Mouse (Mus musculus): ENCODE results near the gene Asb15. TPM values are rescaled to one million over a fixed set of nuclear protein-coding genes. Genes with fewer than 3 reads are reported as not detected.
A peak's percentile ranks its signal among the peaks of the same experiment; 100 is the strongest.

Asb15 gene
- 10 to 100 TPM; 20.1 to 22.7 TPM for total RNA-seq (2021)

DNA sequence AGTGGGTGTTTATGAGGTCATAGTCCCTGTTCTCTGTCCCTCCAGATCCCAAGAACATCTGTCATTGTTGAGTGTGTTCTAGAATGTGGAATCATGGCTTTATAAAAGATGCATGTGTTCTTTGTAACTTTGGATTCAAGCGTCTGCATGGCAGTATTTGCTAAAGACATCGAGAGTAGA is at the start of gene Asb15:
TSS of gene Asb15 (plus strand) at position 81 of the 180 bp plus-strand sequence.
- intact Hi-C loops (cut with DNase I) = loop anchor here (2.0 kb wide), 1 partner anchor 193 kb away; no protein-coding TSS in a partner anchor
- no peak for DNase-seq

DNA sequence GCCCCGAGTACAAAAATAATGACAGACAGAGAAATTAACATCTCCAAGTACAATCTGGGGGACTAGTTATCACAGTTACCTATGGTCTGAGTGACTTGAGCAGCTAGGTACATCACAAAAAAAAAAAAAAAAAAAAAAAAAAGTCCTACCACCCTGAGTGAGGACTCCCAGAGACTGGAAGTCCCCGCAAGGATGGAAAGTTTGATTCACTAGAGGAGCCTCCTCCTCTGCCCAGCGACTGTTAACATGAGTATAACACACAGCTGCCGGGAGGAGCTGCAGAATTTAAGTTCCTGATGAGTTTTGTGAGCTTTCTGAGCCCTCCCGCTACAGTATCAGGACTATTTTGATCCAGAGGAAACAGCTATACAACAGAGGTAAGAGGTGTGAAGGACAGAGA is 41.4 kb upstream of the Asb15 start:
- intact Hi-C loops (cut with DNase I) = no loop called here
- no peak for DNase-seq

DNA sequence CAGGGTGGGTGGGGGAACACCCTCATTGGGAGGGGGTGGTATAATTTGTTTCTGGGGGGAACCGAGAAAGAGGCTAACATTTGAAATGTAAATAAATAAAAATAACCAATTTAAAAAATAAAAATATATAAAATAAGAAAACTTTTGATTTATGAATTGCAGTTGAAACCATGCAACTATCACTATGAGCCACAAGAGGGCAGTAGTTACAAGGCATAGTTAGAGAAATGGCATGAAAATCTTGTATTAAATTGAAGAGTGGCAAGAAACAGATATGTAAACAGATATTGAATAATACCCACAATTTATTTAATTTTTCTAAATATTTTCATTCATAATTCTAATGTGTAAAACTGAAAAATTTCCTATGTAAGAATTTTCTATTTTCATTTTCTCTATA is 37.6 kb upstream of the Asb15 start:
- intact Hi-C loops (cut with DNase I) = no loop called here
- peak in 1 of 2 experiments; percentile 8 for DNase-seq

DNA sequence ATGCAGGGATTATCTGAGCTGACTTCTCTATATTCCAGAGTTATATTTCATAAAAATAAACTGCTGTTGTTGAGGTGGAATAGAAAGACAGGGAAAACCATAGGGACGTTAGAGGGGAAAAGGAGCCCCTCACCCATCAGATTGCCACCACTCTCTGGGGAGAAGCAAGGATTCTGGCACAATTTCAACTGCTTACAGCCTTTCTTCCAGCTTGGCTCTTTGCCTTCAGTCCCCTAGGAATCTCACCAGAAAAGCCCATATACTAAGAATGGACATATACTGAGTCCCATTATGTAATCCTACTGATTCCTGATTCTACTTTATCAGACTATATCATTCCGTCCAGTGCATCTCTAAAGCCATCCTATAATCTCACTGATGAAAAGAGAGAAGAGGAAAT is 23.8 kb upstream of the Asb15 start:
- no peak for DNase-seq
- intact Hi-C loops (cut with DNase I) = no loop called here

DNA sequence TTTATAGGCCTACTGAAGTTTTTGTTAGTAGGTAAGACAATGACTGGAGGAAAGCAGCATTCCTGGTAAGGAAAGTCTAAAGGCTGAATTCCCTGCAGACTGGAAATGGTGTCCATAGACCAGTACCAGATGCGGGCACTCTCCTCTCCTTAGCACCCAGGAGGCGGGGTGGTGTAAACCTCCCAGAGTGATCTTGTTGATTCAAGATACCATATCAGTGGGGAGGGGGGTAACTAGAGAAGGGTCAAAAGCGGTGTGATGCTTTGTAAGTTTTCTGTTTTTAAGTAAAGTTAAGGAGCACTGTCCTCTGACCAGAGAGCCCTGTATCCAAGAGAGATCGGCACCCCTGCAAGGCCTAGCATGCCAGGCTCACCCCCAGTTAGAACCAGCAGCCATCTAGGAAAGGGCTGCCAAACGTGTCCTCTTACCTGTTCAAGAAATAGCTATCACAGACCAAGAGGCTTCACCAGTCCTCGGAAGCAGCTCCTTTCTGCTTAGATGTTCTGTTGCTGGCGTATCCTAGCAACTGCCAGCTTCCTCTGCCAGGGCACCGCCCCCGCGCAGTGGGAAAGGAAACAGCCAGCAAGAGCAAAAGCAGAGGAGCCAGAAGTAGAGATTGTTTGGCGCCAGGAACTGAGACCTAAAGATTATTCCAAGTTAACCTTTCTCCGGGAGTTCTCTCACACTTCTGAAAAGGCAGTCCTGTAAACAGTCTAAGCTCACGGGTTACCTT is 13.2 kb upstream of the Asb15 start, which contains the start of gene Iqub:
TSS of gene Iqub (minus strand) at position 516 of the 733 bp plus-strand sequence.
- DNase-seq = peak; percentile 77 to 79
- intact Hi-C loops (cut with DNase I) = loop anchor here (1.0 kb wide), 1 partner anchor 27 kb away; no protein-coding TSS in a partner anchor

DNA sequence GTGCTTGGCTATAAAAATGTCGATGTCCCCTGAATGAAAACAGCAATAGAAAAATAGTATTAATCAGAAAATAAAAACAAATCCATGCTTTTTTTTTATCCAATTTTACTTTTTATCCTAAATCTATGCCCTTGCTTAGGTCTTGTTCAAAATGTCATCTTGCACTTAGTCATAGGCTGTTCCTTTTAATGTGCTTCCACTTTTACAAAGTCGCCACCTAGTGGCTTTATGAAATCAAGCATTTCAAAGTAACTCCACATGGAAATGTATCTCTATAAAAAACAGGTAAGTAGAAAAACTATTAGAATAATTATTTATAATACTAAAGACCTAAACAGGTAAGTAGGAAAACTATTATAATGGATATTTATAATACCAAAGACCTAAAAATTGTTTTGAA is 11.7 kb upstream of the Asb15 start:
- intact Hi-C loops (cut with DNase I) = no loop called here
- peak in 1 of 2 experiments; percentile 44 for DNase-seq

DNA sequence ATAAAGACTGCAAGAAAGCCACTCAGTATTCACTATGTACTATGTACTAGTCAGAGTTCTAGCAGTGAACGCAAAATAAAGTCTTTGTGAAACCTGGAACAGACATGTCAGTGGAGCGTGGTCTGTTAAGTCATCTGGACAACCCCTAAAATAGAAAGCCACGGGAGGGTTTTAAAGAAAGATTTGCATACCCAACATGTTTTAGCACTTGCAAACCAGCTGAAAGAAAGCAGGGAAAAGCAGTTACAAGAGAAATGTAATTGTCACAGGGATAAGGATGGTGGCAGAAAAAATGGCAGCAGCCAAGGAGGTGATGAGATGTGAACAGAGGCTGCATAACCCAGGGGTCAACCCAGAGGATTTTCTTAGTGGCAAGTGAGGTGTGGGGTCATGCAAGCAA is 2.2 kb upstream of the Asb15 start:
- DNase-seq = no peak
- intact Hi-C loops (cut with DNase I) = no loop called here

DNA sequence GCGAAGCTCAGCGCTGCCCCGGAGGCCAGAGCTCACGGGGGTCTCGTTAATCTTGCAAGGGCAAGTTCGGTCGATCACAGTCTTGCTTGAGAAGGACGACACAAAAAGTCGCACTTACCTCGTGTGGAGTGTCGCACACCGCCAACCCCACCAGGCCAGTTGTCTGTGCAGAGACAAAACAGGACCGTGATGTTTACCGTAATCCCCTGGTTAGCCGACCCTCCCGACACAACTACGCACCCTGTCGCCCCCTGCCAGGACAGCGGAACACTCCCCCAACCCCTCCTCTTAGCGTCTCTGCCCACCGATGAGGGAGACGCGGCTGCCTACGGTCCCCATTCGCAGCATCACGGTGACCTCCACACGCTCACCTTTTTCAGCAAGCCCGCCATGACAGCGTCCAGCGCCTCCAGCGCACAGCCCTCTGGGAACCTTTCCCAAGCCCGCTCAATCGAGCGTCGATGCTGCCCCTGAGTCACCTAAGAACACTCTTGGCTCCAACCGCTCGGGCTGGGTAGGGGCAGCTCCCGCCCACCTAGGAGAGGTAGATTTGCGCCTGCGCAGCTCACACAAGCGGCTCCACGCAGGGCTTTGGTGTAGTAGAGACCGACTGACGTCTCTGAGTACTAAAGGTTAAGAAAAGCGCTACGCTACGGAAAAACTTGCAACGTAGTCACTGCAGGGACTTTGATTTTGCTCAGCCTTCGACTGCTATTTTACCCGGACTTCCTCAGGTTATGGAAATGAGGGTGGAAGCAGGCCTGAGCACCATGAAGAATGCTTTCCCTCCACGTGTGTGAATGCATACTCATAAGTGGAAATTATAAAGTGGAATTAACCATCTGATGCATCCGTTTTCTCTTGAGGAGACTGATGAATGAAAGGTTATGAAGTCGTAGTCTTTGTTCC is 535 bp upstream of the Asb15 start, which contains the start of gene Ndufa5:
TSS of gene Ndufa5 (minus strand) at position 859 of the 909 bp plus-strand sequence.
- DNase-seq = peak; percentile 94
- intact Hi-C loops (cut with DNase I) = loop anchor here (2.0 kb wide), 1 partner anchor 193 kb away; no protein-coding TSS in a partner anchor

DNA sequence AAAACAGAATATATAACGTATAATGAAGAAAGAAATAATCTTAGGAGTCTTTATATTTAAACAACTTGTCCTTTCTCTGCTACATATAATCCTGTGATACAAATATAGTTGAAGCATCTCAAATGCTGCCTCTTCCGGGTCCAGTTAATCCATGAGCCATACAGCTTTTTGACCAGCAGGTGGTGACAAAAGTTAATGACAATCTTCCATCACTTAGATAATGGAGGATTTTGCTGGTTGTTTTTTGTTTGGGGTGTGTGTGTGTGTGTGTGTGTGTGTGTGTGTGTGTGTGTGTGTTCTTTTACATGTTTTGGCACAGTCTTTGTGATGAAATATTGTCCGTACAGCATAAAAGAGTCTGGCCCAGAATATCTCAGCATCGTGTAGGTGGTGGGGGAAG is 2.2 kb downstream of the Asb15 start:
- intact Hi-C loops (cut with DNase I) = loop anchor here (1.0 to 2.0 kb wide), 3 partner anchors 15 to 99 kb away; no protein-coding TSS in a partner anchor
- DNase-seq = peak; percentile 70 to 81

DNA sequence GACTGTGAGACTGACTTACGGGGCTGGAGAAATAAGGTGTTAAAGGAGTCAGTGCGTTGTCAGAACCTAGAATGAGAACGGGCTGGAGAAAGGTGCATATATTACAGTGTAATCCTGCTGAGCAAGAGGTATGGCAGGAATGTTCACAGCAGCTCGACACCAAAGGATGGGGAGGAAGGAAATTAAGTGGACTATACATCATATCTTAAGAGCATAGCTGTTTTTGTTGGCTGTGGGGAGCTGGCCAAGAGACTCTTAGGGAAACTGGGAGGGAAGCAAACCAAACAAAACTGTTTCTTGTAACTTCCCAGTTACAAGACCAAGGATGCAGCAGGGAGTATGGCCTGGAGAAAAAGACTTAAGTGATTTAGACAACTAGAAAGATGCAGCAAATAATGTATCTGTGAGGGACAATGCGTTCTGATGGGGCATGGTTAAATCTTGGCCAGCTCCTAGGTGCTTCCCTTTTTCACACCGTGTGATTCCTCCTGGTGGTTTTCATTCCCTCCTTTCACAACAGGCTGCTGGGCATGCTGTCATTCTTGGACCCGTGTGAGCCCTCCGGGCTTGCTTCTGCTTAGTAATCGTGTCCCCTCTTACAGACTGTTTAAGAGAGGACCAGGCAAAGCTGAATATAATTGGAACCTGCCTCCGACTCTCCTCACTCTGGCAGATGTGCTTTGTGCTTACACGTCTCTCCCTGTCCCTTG is 2.9 kb downstream of the Asb15 start:
- peak; percentile 24 to 41 for DNase-seq

DNA sequence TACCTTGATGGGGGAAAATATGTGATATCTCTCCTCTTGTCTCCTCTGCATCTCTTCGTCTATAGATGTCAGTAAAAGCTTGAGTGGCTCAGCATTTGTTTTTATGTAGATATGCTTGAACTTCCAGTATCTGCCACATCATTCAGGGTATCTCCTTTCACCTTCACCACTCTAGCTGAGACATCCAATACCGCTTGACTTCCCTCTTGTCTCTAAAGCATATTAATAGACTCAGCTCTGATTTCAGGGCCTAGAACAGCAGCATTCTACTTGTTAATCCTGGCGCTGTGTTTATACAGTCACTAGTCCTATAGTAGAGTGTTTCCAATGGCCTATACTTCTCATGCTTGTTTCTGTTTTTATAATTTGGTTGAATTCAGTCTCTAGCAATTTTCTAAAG is 4.9 kb downstream of the Asb15 start:
- intact Hi-C loops (cut with DNase I) = no loop called here
- DNase-seq = no peak

More for the DNA sequence above, 2.9 kb downstream of the Asb15 start:
- intact Hi-C loops (cut with DNase I) = loop anchor here (1.0 to 2.0 kb wide), 3 partner anchors 14 to 98 kb away; no protein-coding TSS in a partner anchor

DNA sequence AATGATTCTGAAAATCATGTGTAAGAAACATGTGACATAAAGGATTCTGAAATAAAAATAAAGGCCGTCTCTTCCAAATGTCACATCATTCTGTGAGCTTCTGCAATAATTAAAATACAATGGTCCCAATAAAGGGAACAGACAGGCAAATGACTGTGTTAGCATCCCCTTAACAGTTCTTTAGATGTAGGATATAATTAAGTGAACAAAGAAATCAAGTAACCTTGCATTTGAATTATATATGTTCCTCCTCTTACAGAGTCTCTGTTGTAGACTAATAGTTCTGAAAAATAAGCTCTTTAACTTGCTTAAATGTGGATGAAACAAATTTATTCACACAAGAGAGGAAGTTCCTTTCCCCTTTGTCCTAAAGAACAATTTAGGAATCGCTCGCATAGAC is 10.5 kb downstream of the Asb15 start:
- intact Hi-C loops (cut with DNase I) = no loop called here
- DNase-seq = no peak

DNA sequence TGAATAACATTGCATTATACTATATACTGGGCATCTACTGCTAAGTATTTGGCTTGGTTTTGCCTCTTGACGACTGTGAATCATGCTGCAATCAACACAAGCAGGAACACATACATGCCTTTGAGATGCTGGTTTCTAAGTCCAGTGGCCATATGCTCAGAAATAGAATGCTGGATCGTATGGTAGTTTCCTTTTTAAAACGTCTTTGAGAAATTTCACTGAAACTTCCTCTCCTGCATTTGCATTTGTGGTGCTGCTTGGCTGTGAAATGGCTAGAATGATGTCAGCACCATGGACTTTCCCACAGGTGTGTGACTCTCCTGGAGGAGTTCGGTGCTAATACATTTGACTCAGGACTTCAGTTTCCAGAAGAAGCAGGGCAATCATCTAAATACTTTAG is 12.2 kb downstream of the Asb15 start:
- DNase-seq = no peak
- intact Hi-C loops (cut with DNase I) = no loop called here

DNA sequence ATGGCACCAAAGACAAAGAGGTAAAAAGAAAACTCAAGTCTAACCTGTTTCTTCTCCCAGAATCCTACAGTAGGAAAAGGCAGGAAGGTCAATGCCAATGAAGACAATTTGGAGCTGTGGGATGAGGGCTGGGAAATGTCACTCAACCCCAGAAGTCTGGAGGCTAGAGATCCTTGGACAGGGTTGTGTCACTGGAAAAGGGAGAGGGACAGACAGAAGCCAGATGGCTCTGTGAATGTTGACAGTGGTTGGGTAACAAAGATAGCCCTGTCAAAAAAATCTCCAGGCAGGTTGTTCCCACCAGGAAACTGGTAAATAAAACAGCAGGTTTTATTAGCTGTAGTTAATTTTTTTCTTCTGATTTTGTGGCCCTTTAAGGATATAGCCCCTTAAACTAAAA is 14.4 kb downstream of the Asb15 start:
- intact Hi-C loops (cut with DNase I) = no loop called here
- peak; percentile 56 to 66 for DNase-seq

DNA sequence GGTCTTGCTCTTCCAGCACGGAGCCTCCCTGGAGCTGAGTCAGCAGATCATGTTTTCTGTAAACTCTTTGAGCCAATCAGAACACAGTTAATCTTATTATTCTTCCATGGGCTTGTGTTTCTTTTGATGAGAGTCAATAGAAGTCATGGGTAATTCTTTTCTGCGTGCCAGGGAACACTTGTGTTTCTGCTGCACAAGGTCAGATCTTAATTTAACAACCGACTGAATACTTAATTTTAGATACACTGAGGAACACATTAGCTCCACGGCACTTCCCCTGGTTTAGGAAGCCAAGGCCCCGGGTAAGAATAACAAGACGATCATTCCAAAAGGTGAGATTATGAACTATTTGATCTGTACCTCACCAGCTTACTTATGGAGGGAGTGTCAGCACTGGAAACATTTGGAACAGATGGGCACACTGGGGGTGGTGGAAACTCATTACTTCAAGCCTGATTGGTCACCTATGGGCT is 15.2 kb downstream of the Asb15 start:
- intact Hi-C loops (cut with DNase I) = no loop called here
- DNase-seq = peak; percentile 55 to 67

DNA sequence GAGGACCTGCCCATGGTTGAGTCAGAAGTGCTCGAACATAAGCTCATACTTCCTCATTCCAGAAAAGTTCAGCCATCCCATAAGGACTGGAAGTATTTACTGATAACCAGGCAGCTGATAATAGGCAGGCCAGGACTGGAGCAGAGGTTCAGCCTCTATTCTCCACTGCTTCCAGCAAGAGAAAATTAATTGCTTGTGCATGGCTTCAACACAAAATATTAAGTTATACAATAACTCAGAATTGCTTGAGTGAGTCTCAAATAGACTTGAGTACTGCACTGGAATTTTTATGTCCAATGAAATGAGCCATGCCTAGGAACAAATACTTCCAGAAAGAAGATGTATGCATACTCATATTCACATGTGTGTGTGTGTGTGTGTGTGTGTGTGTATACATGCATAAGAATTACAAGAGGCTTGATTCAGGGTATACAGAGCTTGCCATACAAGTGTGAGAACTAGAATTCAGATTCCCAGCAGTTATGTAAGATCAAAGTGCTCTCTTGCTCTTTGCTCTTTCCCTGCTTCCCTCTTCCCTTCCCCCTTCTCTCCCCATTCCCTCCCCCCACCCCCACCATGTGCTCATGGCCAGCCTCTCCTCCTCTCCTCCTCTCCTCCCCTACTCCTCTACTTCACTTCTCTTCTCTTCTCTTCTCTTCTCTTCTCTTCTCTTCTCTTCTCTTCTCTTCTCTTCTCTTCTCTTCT is 18.9 kb downstream of the Asb15 start:
- DNase-seq = peak in 1 of 2 experiments; percentile 32

DNA sequence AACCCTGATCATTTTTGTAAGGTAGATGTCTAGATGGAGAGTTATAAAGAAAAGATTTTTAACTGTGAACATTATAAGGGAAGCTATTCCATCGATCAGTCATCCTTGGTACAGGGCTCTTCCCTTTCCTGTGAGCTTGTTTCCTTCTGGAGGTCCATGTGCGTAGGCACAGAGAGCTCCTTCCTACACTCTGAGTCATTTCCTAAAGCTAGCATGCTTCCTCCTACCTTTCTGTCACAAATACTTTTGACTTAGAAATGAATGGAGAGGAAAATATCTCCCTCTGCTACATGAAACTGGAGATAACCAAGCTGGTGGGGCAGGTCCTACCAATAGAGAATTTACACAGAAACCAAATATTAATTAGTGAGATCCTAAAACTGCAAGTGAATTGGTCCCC is 21.9 kb downstream of the Asb15 start:
- intact Hi-C loops (cut with DNase I) = no loop called here
- DNase-seq = no peak

More for the DNA sequence above, 18.9 kb downstream of the Asb15 start:
- intact Hi-C loops (cut with DNase I) = no loop called here

DNA sequence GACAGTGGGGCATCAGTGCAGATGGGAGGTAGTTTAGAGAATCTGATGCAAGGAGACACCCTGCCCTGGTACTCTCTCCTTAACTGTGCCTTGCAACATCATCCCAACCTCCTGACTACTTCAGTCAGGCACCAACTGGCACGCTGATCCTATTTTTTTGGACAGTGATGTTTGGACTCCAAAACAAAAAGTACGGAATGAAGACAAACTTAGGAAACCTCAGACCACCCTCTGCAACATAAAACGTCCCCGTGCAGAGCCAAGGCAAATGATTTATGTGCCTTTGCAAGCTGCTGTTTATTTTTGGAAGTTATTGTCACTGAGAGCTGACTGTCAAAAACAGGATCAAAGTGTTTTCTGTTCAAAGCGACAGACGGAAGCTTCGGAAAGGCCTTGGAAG is 24.1 kb downstream of the Asb15 start:
- intact Hi-C loops (cut with DNase I) = no loop called here

DNA sequence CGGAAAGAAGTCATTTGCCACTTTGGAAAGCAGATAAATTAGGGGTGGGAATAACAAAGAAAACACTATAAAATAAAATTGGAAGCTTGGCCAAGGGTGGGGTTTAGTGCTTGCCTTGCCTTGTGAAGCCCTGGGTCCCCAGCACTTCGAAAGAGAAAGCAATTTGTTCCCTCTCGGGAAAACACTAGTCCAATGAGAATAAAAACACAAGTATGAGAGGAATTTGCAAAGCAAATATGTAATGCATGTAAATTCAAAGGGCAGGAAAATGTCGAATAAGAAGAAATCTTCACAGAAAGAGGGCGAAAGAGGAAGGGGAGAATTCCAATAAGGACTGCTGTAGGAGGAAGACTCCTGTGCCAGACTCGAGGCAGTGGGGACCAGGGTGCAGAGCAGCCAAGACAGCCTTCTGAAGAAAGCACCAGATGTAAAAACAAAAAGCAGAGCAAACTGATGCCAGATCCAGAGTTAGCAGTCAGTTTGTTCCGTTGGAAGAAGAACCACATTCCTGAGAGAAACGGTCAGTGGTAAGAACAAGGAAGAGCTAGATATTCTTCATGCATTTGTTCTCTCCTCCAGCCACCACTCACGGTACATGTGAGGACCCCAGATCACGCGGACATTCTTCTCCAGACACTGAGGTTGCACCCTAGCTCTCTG is 26.6 kb downstream of the Asb15 start:
- peak; percentile 50 to 51 for DNase-seq

More for the DNA sequence above, 24.1 kb downstream of the Asb15 start:
- no peak for DNase-seq

DNA sequence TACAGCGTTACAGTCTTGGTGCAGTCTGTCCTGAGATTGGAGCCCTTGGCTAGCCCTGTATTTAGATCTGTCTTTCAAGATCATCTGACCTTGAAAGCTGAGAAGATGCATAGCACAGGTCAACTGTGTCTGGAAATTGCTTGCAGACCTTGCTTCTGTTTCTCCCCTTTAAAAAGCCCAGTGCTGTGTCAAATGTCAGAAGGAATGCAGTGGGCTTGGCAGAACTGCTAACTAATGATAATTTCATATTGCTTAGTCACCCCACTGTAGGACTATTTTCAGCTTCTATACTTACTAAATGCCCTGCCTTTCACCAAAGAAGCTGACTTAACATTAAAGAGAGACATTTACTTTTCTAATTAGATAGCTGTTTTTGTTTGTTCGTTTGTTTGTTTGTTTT is 27.5 kb downstream of the Asb15 start:
- peak in 1 of 2 experiments; percentile 22 for DNase-seq
- intact Hi-C loops (cut with DNase I) = no loop called here

More for the DNA sequence above, 26.6 kb downstream of the Asb15 start:
- intact Hi-C loops (cut with DNase I) = no loop called here

Measured in heart, postnatal 10 days (tissue).